Mouse (Mus musculus): ENCODE measurements around the gene Acad10. TPM values are rescaled to one million over a fixed set of nuclear protein-coding genes. Genes with fewer than 3 reads are reported as not detected.

Acad10 gene
- polyA plus RNA-seq, 1 experiment from 2014 or later, result 3.0 TPM

- WGBS, result 90% methylated on average over 5 of the region's 5 CpGs
- ATAC-seq (ENCODE audit: insufficient read depth), result no peak
These were observed 74.6 kb downstream of the Acad10 start for GRCm38 (mm10) chr5:121585699-121586098.

GRCm38 (mm10) chr5:121585005-121585404, 75.3 kb downstream of the Acad10 start:
- ATAC-seq (ENCODE audit: insufficient read depth) (no peak), DNase-seq (no peak)
- Histone ChIP-seq H3K36me3 (ENCODE audit: insufficient read depth) (peaks cover 5% of the 10 kb centered on the region), H3K4me3 (ENCODE audit: low read depth, low read length) (no peak overlapping the region), H3K9me3 (ENCODE audit: low read depth, low read length) (no peaks in the 10 kb centered on the region), H3K27me3 (ENCODE audit: insufficient read depth, low read length) (no peaks in the 10 kb centered on the region), H3K4me1 (ENCODE audit: insufficient read depth) (peaks cover 23% of the 10 kb centered on the region), H3K9ac (no peak overlapping the region), H3K27ac (ENCODE audit: low read depth) (no peak overlapping the region), H3K4me2 (no peak overlapping the region)
- TF ChIP-seq CTCF (IDR thresholded peaks at IDR 0.05; ENCODE audit: low read depth), result no peak
- 87% methylated on average over 10 of the region's 10 CpGs for WGBS

More at GRCm38 (mm10) chr5:121585699-121586098, 74.6 kb downstream of the Acad10 start:
- Histone ChIP-seq H3K4me1 (ENCODE audit: insufficient read depth) (peaks cover 23% of the 10 kb centered on the region), H3K4me3 (ENCODE audit: low read depth, low read length) (no peak overlapping the region), H3K9me3 (ENCODE audit: low read depth, low read length) (no peaks in the 10 kb centered on the region), H3K4me2 (no peak overlapping the region), H3K27ac (ENCODE audit: low read depth) (peak overlapping the region; percentile 48), H3K36me3 (ENCODE audit: insufficient read depth) (no peaks in the 10 kb centered on the region), H3K9ac (no peak overlapping the region), H3K27me3 (ENCODE audit: insufficient read depth, low read length) (no peaks in the 10 kb centered on the region)
- no peak for DNase-seq
- TF ChIP-seq CTCF (IDR thresholded peaks at IDR 0.05; ENCODE audit: low read depth), result no peak

GRCm38 (mm10) chr5:121583765-121584501, 76.4 kb downstream of the Acad10 start:
- Histone ChIP-seq H3K4me1 (ENCODE audit: insufficient read depth) (peaks cover 23% of the 10 kb centered on the region), H3K4me3 (ENCODE audit: low read depth, low read length) (no peak overlapping the region), H3K27ac (ENCODE audit: low read depth) (peak overlapping the region; percentile 51; the same call in 1 of the 2 replicates), H3K27me3 (ENCODE audit: insufficient read depth, low read length) (no peaks in the 10 kb centered on the region), H3K9me3 (ENCODE audit: low read depth, low read length) (no peaks in the 10 kb centered on the region), H3K36me3 (ENCODE audit: insufficient read depth) (peaks cover 16% of the 10 kb centered on the region), H3K9ac (no peak overlapping the region), H3K4me2 (0 out of 2 replicates have a peak overlapping the region, but pooled peaks have one; percentile 12)
- DNase-seq (peak; percentile 93), ATAC-seq (ENCODE audit: insufficient read depth) (peak; percentile 68)
- TF ChIP-seq CTCF (IDR thresholded peaks at IDR 0.05; ENCODE audit: low read depth), result peak; percentile 80
- WGBS, result 50% methylated on average over 12 of the region's 12 CpGs

GRCm38 (mm10) chr5:121581945-121582344, 78.4 kb downstream of the Acad10 start:
- 88% methylated on average over 8 of the region's 8 CpGs for WGBS
- H3K4me2 ChIP-seq, result no peak overlapping the region
- H3K4me1 ChIP-seq (ENCODE audit: insufficient read depth), result peaks cover 17% of the 10 kb centered on the region
- DNase-seq, result no peak
- no peak overlapping the region for H3K9ac ChIP-seq
- H3K36me3 ChIP-seq (ENCODE audit: insufficient read depth), result peaks cover 31% of the 10 kb centered on the region
- no peak overlapping the region for H3K27ac ChIP-seq (ENCODE audit: low read depth)
- no peaks in the 10 kb centered on the region for H3K27me3 ChIP-seq (ENCODE audit: insufficient read depth, low read length)
- no peak for TF ChIP-seq CTCF (IDR thresholded peaks at IDR 0.05; ENCODE audit: low read depth)
- H3K4me3 ChIP-seq (ENCODE audit: low read depth, low read length), result no peak overlapping the region
- H3K9me3 ChIP-seq (ENCODE audit: low read depth, low read length), result no peaks in the 10 kb centered on the region
- ATAC-seq (ENCODE audit: insufficient read depth), result no peak

- H3K4me3 ChIP-seq (ENCODE audit: low read depth, low read length), result no peak overlapping the region
- H3K36me3 ChIP-seq (ENCODE audit: insufficient read depth), result peaks cover 68% of the 10 kb centered on the region
- TF ChIP-seq CTCF (IDR thresholded peaks at IDR 0.05; ENCODE audit: low read depth), result no peak
- no peak overlapping the region for H3K9ac ChIP-seq
- WGBS, result 88% methylated on average over 11 of the region's 11 CpGs
- ATAC-seq (ENCODE audit: insufficient read depth), result no peak
- no peak overlapping the region for H3K27ac ChIP-seq (ENCODE audit: low read depth)
- no peaks in the 10 kb centered on the region for H3K27me3 ChIP-seq (ENCODE audit: insufficient read depth, low read length)
- H3K9me3 ChIP-seq (ENCODE audit: low read depth, low read length), result no peaks in the 10 kb centered on the region
- no peaks in the 10 kb centered on the region for H3K4me1 ChIP-seq (ENCODE audit: insufficient read depth)
- no peak for DNase-seq
- no peak overlapping the region for H3K4me2 ChIP-seq
These were observed 83.3 kb downstream of the Acad10 start for GRCm38 (mm10) chr5:121576927-121577488.

- Histone ChIP-seq H3K9ac (no peak overlapping the region), H3K27me3 (ENCODE audit: insufficient read depth, low read length) (no peaks in the 10 kb centered on the region), H3K36me3 (ENCODE audit: insufficient read depth) (peaks cover 79% of the 10 kb centered on the region), H3K4me2 (no peak overlapping the region), H3K4me1 (ENCODE audit: insufficient read depth) (no peaks in the 10 kb centered on the region), H3K27ac (ENCODE audit: low read depth) (no peak overlapping the region), H3K4me3 (ENCODE audit: low read depth, low read length) (no peak overlapping the region), H3K9me3 (ENCODE audit: low read depth, low read length) (no peaks in the 10 kb centered on the region)
- ATAC-seq (ENCODE audit: insufficient read depth), result no peak
- 96% methylated on average over 11 of the region's 11 CpGs for WGBS
- no peak for DNase-seq
- no peak for TF ChIP-seq CTCF (IDR thresholded peaks at IDR 0.05; ENCODE audit: low read depth)
These were observed 84.4 kb downstream of the Acad10 start for GRCm38 (mm10) chr5:121575867-121576266.

GRCm38 (mm10) chr5:121574145-121574544, 86.2 kb downstream of the Acad10 start:
- Histone ChIP-seq H3K27me3 (ENCODE audit: insufficient read depth, low read length) (no peaks in the 10 kb centered on the region), H3K9me3 (ENCODE audit: low read depth, low read length) (no peaks in the 10 kb centered on the region)
- ATAC-seq (ENCODE audit: insufficient read depth), result no peak

More at GRCm38 (mm10) chr5:121574145-121574544, 86.2 kb downstream of the Acad10 start:
- no peak for TF ChIP-seq CTCF (IDR thresholded peaks at IDR 0.05; ENCODE audit: low read depth)
- Histone ChIP-seq H3K4me2 (no peak overlapping the region), H3K9ac (no peak overlapping the region), H3K4me1 (ENCODE audit: insufficient read depth) (no peaks in the 10 kb centered on the region), H3K4me3 (ENCODE audit: low read depth, low read length) (no peak overlapping the region), H3K27ac (ENCODE audit: low read depth) (no peak overlapping the region), H3K36me3 (ENCODE audit: insufficient read depth) (peaks cover 68% of the 10 kb centered on the region)
- no peak for DNase-seq
- WGBS, result 79% methylated on average over 13 of the region's 13 CpGs

Other genes starting within 250 kb of the Acad10 start
- 1.7 and 2.0 TPM in 2 replicates for gene Tmem116, start 208.6 kb downstream of the Acad10 start, polyA plus RNA-seq (2014; fragmentation: Nextera tagmentation; extraction: Ambion mirVana)
- gene Erp29, start 208.0 kb downstream of the Acad10 start, polyA plus RNA-seq (2014; fragmentation: Nextera tagmentation; extraction: Ambion mirVana), result 117 TPM in 2 replicates
- 0.11 TPM in 1 of 2 replicates, not detected in the other for gene Adam1b, start 157.1 kb downstream of the Acad10 start, polyA plus RNA-seq (2014; fragmentation: Nextera tagmentation; extraction: Ambion mirVana)
- 1.6 and 1.7 TPM in 2 replicates for gene Adam1a, start 115.0 kb downstream of the Acad10 start, polyA plus RNA-seq (2014; fragmentation: Nextera tagmentation; extraction: Ambion mirVana)
- gene Gm42878, start 115.0 kb downstream of the Acad10 start, polyA plus RNA-seq (2014; fragmentation: Nextera tagmentation; extraction: Ambion mirVana), result not detected in 2 replicates
- gene Mapkapk5, start 114.6 kb downstream of the Acad10 start, polyA plus RNA-seq (2014; fragmentation: Nextera tagmentation; extraction: Ambion mirVana), result 55.1 and 57.5 TPM in 2 replicates
- gene Aldh2, start 66.7 kb downstream of the Acad10 start, polyA plus RNA-seq (2014; fragmentation: Nextera tagmentation; extraction: Ambion mirVana), result 123 and 125 TPM in 2 replicates
- gene Acad12, start 41.6 kb downstream of the Acad10 start, polyA plus RNA-seq (2014; fragmentation: Nextera tagmentation; extraction: Ambion mirVana), result 1.7 and 1.8 TPM in 2 replicates
- 39.1 and 40.9 TPM in 2 replicates for gene Brap, start within 50 bp of the Acad10 start, polyA plus RNA-seq (2014; fragmentation: Nextera tagmentation; extraction: Ambion mirVana)
- 79.2 and 83.9 TPM in 2 replicates for gene Atxn2, start 50.8 kb upstream of the Acad10 start, polyA plus RNA-seq (2014; fragmentation: Nextera tagmentation; extraction: Ambion mirVana)
- 24.2 and 26.4 TPM in 2 replicates for gene Sh2b3, start 177.1 kb upstream of the Acad10 start, polyA plus RNA-seq (2014; fragmentation: Nextera tagmentation; extraction: Ambion mirVana)
- gene Pheta1, start 188.5 kb upstream of the Acad10 start, polyA plus RNA-seq (2014; fragmentation: Nextera tagmentation; extraction: Ambion mirVana), result 22.2 TPM in 2 replicates